Mouse (Mus musculus): ENCODE measurements around the gene Ndufa11. TPM values are rescaled to one million over a fixed set of nuclear protein-coding genes. Genes with fewer than 3 reads are reported as not detected.

Gene Ndufa11
- polyA plus RNA-seq, 1 experiment from 2014 or later = 677 TPM

DNA sequence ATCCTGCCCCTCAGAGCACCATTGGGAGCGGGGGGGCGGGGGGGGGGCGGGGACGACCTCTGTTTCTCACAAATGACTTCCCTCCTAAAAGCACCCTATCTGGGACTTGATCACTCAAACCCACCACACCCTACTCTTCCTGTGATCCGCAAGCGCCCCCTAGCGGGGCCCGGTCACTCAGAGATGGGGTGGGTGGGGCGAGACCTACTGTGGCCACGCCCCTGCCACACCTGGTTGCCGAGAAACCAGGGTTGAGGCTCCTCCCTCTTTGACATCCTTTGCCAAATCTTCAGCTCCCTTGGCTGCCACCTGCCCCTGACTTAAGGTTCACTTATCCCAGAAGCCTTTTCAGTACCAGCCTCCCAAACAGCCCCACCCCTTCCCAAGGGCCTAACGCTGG lies 40.6 kb downstream of the Ndufa11 start:
- Histone ChIP-seq H3K4me3 (ENCODE audit: low read depth, low read length) (peak overlapping the region; percentile 52; the same call in 1 of the 2 replicates), H3K4me1 (ENCODE audit: control insufficient read depth, insufficient read depth, low read length) (peaks cover 30% of the 10 kb centered on the region), H3K4me2 (peak overlapping the region; percentile 72; the same call in 1 of the 2 replicates), H3K9me3 (replicated peaks; ENCODE audit: control insufficient read depth, low read length) (no peaks in the 10 kb centered on the region; the same call in 1 of the 2 replicates), H3K36me3 (ENCODE audit: control insufficient read depth, insufficient read depth, low read length) (no peaks in the 10 kb centered on the region), H3K27me3 (ENCODE audit: control insufficient read depth, insufficient read depth, low read length) (peaks cover 54% of the 10 kb centered on the region), H3K9ac (ENCODE audit: low read depth, low read length) (no peak overlapping the region), H3K27ac (ENCODE audit: low read depth, low read length) (peak overlapping the region; percentile 54)
- 6% methylated on average over 10 of the region's 12 CpGs for WGBS (ENCODE audit: insufficient replicate concordance)
- ATAC-seq (replicated peaks; ENCODE audit: insufficient number of reproducible peaks, low FRiP score, low TSS enrichment) = no peak

DNA sequence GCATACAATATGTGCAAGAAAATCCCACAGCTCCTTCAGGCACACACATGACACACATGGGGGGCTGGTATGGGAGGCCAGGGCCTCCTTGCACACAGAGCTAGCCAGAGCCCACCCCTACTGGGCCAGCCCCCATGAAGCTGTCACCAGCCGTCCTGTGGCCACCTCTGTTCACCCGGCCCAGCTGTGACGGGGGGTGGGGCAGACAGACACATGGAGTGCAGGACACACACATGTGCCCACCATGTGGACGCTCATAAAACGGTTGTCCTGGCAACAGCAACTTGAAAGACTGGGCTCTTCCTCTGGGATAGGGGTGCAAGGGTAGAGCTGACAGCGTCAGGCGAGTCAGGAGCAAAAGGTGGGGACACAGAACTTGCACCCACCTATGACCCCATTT lies 41.7 kb downstream of the Ndufa11 start:
- Histone ChIP-seq H3K27ac (ENCODE audit: low read depth, low read length) (no peak overlapping the region), H3K9ac (ENCODE audit: low read depth, low read length) (no peak overlapping the region), H3K4me2 (no peak overlapping the region), H3K27me3 (ENCODE audit: control insufficient read depth, insufficient read depth, low read length) (peaks cover 43% of the 10 kb centered on the region), H3K36me3 (ENCODE audit: control insufficient read depth, insufficient read depth, low read length) (no peaks in the 10 kb centered on the region), H3K4me3 (ENCODE audit: low read depth, low read length) (no peak overlapping the region), H3K4me1 (ENCODE audit: control insufficient read depth, insufficient read depth, low read length) (peaks cover 31% of the 10 kb centered on the region), H3K9me3 (replicated peaks; ENCODE audit: control insufficient read depth, low read length) (no peaks in the 10 kb centered on the region; the same call in 1 of the 2 replicates)
- 55% methylated on average over 7 of the region's 7 CpGs for WGBS (ENCODE audit: insufficient replicate concordance)
- no peak for ATAC-seq (replicated peaks; ENCODE audit: insufficient number of reproducible peaks, low FRiP score, low TSS enrichment)

DNA sequence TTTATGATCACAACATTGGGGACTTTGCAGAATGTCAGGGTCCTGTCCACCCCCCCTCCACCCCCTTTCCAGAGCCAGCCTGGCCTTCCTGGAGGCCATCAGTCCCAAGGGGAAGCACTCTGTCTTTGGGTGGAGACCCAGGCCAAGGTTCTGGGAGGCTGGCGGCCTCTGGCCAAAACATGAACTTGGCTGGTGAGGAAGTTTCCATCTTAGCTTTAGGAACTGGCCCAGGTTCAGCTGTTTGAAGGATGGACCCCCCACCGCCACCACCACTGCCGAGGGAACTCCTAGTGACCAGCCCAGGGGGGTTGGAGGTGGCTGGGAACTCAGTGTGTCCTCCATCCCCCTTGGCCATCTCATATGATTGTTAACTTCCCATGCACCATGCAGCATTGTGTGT lies 43.5 kb downstream of the Ndufa11 start:
- Histone ChIP-seq H3K4me1 (ENCODE audit: control insufficient read depth, insufficient read depth, low read length) (peaks cover 37% of the 10 kb centered on the region), H3K27me3 (ENCODE audit: control insufficient read depth, insufficient read depth, low read length) (peaks cover 24% of the 10 kb centered on the region), H3K36me3 (ENCODE audit: control insufficient read depth, insufficient read depth, low read length) (no peaks in the 10 kb centered on the region), H3K4me3 (ENCODE audit: low read depth, low read length) (no peak overlapping the region), H3K4me2 (no peak overlapping the region), H3K27ac (ENCODE audit: low read depth, low read length) (no peak overlapping the region), H3K9ac (ENCODE audit: low read depth, low read length) (no peak overlapping the region), H3K9me3 (replicated peaks; ENCODE audit: control insufficient read depth, low read length) (no peaks in the 10 kb centered on the region; the same call in 1 of the 2 replicates)
- WGBS (ENCODE audit: insufficient replicate concordance) = 70% methylated on average over 3 of the region's 3 CpGs
- ATAC-seq (replicated peaks; ENCODE audit: insufficient number of reproducible peaks, low FRiP score, low TSS enrichment) = no peak

DNA sequence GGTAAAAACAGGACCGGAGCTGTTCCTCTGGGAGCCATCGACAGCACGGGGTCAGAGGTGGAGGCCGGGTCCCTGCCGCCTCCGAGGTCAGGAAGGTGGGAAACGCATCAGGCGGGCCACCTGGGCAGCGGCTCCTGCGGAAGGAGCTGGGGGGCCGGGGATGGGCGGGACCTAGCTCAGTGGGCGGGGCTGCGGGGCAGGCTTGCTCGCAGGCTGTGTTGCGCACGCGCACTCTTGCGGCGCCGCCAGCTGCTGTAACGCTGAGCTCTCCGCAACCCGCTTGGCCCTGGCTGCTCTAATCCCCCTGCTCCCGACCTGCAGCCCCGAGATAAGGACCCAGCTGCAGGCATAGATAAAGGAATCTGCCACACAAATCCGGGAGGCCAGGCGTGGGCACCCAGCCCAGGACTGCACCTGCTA lies 44.4 kb downstream of the Ndufa11 start:
- ATAC-seq (replicated peaks; ENCODE audit: insufficient number of reproducible peaks, low FRiP score, low TSS enrichment) = peak; percentile 68
- Histone ChIP-seq H3K4me3 (ENCODE audit: low read depth, low read length) (peak overlapping the region; percentile 47), H3K9me3 (replicated peaks; ENCODE audit: control insufficient read depth, low read length) (no peaks in the 10 kb centered on the region; the same call in 1 of the 2 replicates), H3K4me1 (ENCODE audit: control insufficient read depth, insufficient read depth, low read length) (peaks cover 34% of the 10 kb centered on the region), H3K36me3 (ENCODE audit: control insufficient read depth, insufficient read depth, low read length) (peaks cover 3% of the 10 kb centered on the region), H3K27ac (ENCODE audit: low read depth, low read length) (peak overlapping the region; percentile 85), H3K4me2 (peak overlapping the region; percentile 86), H3K9ac (ENCODE audit: low read depth, low read length) (peak overlapping the region; percentile 69), H3K27me3 (ENCODE audit: control insufficient read depth, insufficient read depth, low read length) (peaks cover 15% of the 10 kb centered on the region)
- under 1% methylated on average over 28 of the region's 28 CpGs for WGBS (ENCODE audit: insufficient replicate concordance)

DNA sequence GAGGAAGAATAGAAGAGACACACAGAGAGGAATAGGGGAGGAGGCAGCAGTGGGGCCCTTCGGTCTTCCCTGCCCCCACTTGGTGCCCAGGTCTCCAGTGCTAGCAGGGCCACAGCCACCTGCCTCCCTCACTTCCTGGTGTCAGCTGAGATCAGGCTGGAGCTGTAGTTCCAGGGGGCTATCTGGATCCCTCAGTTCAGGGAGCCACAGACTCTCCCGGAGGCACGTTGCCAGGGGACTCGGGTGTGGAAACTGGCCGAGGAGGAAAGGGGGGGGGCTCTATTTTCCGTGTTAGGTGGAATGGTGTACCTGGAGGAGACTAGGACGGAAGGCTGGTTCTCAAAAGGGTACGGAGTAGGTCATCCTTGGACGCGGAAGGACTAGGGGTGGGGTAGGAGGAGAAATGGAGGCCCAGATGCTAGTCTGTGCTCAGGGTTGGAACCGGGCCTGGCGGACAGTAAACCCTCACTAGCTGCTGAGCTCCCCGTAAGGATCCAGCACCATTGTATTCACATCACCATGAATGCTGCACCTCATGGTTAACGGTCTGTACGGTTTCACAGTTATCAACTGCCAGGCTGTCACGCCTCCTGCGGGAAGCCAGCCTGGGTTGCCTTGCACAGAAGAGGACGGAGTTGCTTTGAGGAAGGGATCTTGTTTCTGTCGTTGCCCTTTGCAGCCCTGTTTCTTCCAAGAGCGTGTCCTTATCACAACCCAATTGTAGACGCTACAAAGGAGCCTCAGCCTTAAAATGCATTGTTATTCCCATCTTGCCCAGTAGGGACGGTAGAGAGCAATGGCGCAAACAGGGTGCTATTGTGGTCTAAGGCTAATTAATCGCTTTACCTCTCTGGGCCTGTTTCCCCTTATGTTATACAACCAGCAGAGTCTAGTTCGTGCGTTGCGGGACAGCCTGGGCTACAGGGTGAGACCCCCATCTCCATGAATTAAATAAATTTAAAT lies 45.5 kb downstream of the Ndufa11 start:
- no peak for ATAC-seq (replicated peaks; ENCODE audit: insufficient number of reproducible peaks, low FRiP score, low TSS enrichment)

DNA sequence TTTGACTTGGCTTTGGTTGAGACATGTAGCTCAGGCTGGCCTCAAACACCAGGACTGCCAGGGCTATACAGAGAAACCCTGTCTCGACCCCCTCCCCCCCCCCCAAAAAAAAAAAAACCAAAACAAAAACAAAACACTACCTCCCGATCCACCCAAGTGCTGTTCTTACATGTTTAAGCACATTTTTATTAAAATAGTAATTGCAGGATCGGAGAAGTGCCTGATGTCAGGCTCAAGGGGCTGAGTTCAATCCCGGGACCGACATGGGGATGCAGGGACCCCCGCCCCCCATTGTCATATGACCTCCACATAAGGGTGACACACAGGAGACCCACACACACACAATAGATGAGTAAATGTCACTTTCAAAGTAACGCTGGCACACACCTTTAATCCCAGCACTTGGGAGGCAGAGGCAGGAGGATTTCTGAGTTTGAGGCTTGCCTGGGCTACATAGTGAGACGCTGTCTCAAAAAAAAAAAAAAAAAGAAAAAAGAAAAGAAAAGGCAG lies 46.2 kb downstream of the Ndufa11 start:
- Histone ChIP-seq H3K27me3 (ENCODE audit: control insufficient read depth, insufficient read depth, low read length) (peaks cover 2% of the 10 kb centered on the region; the same call in 1 of the 2 replicates), H3K4me3 (ENCODE audit: low read depth, low read length) (peak overlapping the region; percentile 77), H3K9ac (ENCODE audit: low read depth, low read length) (no peak overlapping the region), H3K4me1 (ENCODE audit: control insufficient read depth, insufficient read depth, low read length) (peaks cover 24% of the 10 kb centered on the region), H3K4me2 (peak overlapping the region; percentile 71), H3K36me3 (ENCODE audit: control insufficient read depth, insufficient read depth, low read length) (peaks cover 18% of the 10 kb centered on the region), H3K27ac (ENCODE audit: low read depth, low read length) (peak overlapping the region; percentile 97; the same call in 1 of the 2 replicates), H3K9me3 (replicated peaks; ENCODE audit: control insufficient read depth, low read length) (no peaks in the 10 kb centered on the region)
- 66% methylated on average over 8 of the region's 8 CpGs for WGBS (ENCODE audit: insufficient replicate concordance)
- no peak for ATAC-seq (replicated peaks; ENCODE audit: insufficient number of reproducible peaks, low FRiP score, low TSS enrichment)

More for the DNA sequence above, 45.5 kb downstream of the Ndufa11 start:
- Histone ChIP-seq H3K9me3 (replicated peaks; ENCODE audit: control insufficient read depth, low read length) (no peaks in the 10 kb centered on the region; the same call in 1 of the 2 replicates), H3K27ac (ENCODE audit: low read depth, low read length) (peak overlapping the region; percentile 85), H3K4me3 (ENCODE audit: low read depth, low read length) (no peak overlapping the region; the same call in 1 of the 2 replicates), H3K36me3 (ENCODE audit: control insufficient read depth, insufficient read depth, low read length) (peaks cover 11% of the 10 kb centered on the region), H3K4me2 (peak overlapping the region; percentile 86), H3K27me3 (ENCODE audit: control insufficient read depth, insufficient read depth, low read length) (peaks cover 5% of the 10 kb centered on the region), H3K9ac (ENCODE audit: low read depth, low read length) (peak overlapping the region; percentile 0; the same call in 1 of the 2 replicates), H3K4me1 (ENCODE audit: control insufficient read depth, insufficient read depth, low read length) (peaks cover 24% of the 10 kb centered on the region)
- 41% methylated on average over 27 of the region's 27 CpGs for WGBS (ENCODE audit: insufficient replicate concordance)

DNA sequence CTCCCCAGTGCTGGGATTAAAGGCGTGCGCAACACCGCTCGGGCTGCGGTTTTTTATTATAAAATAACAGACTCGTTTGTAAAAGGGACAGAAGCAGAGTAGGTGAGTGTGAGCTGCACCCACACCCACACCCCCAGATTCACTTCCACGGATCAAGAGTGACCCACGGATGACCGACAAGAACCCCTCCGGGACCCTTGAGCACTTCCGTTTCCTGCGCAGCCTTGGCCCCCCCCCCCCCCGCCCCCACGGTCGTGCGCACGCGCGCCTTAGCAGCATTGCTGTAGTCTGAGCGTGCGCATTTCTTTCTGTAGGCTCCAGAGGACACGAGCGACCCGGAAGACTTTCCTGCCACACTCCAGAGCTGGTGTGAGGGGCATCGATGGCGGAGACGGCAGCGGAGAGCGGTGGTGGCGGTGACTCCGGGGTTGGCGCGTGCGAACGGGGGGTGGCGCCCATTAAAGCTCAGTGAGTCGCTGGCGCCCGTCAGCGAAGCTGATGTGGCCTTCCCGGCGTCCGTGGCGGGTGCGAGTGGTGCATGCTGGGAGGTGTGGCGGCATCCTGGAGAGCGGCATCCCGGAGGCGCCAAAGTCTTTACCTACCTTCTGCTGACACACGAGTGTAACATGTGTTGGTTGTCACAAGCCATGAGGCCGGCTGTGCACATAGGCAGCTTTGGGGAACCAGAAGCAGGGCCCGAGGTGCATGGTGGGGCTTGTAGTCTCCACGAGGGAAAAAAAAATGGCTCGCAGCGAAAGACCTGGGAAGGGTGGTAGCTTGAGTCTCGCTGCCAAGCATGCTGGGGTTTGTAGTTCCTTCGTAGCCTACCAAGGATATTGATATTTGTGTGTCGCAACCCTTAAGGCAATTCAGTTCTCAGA lies 47.1 kb downstream of the Ndufa11 start, which contains the start of gene Dus3l:
Dus3l (plus strand) TSS at position 284 of the 881 bp plus-strand sequence.
- H3K36me3 ChIP-seq (ENCODE audit: control insufficient read depth, insufficient read depth, low read length) = peaks cover 24% of the 10 kb centered on the region
- no peaks in the 10 kb centered on the region; the same call in 1 of the 2 replicates for H3K27me3 ChIP-seq (ENCODE audit: control insufficient read depth, insufficient read depth, low read length)
- ATAC-seq (replicated peaks; ENCODE audit: insufficient number of reproducible peaks, low FRiP score, low TSS enrichment) = peak; percentile 68
- H3K4me2 ChIP-seq = peak within 1 kb of the TSS; percentile 71
- peaks cover 22% of the 10 kb centered on the region for H3K4me1 ChIP-seq (ENCODE audit: control insufficient read depth, insufficient read depth, low read length)
- peak within 1 kb of the TSS; percentile 97 for H3K27ac ChIP-seq (ENCODE audit: low read depth, low read length)
- 2% methylated on average over 58 of the region's 58 CpGs for WGBS (ENCODE audit: insufficient replicate concordance)
- no peaks in the 10 kb centered on the region for H3K9me3 ChIP-seq (replicated peaks; ENCODE audit: control insufficient read depth, low read length)
- peak within 1 kb of the TSS; percentile 77 for H3K4me3 ChIP-seq (ENCODE audit: low read depth, low read length)
- H3K9ac ChIP-seq (ENCODE audit: low read depth, low read length) = peak within 1 kb of the TSS; percentile 92

DNA sequence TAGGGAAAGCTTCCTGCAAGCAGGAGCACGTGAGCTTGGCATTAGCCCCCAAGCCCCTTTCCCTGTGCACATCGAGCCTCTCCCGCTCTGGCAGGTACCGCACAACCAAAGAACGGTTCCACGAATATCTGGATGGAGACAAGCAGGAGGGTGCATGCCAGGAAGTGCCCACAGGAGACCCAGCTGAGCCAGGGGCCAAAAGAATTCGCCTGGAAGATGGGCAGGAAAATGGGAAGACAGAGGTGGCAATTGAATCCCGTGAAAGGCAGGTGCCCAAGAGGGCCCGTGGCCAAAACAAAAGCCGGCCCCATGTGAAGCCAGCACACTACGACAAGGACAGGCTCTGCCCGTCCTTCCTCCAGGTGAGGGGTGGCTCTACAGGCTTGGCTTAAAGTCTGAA lies 47.9 kb downstream of the Ndufa11 start:
- Histone ChIP-seq H3K4me3 (ENCODE audit: low read depth, low read length) (peak overlapping the region; percentile 77), H3K4me1 (ENCODE audit: control insufficient read depth, insufficient read depth, low read length) (peaks cover 22% of the 10 kb centered on the region), H3K36me3 (ENCODE audit: control insufficient read depth, insufficient read depth, low read length) (peaks cover 24% of the 10 kb centered on the region), H3K9me3 (replicated peaks; ENCODE audit: control insufficient read depth, low read length) (no peaks in the 10 kb centered on the region), H3K27ac (ENCODE audit: low read depth, low read length) (0 out of 2 replicates have a peak overlapping the region, but pooled peaks have one; percentile 97), H3K9ac (ENCODE audit: low read depth, low read length) (peak overlapping the region; percentile 92), H3K27me3 (ENCODE audit: control insufficient read depth, insufficient read depth, low read length) (no peaks in the 10 kb centered on the region; the same call in 1 of the 2 replicates), H3K4me2 (peak overlapping the region; percentile 71)
- no peak for ATAC-seq (replicated peaks; ENCODE audit: insufficient number of reproducible peaks, low FRiP score, low TSS enrichment)
- WGBS (ENCODE audit: insufficient replicate concordance) = 51% methylated on average over 12 of the region's 12 CpGs
